Mouse (Mus musculus) hindbrain, embryonic 12.5 days (tissue): ENCODE measurements around the gene 4921504E06Rik. TPM values are rescaled to one million over a fixed set of nuclear protein-coding genes. Genes with fewer than 3 reads are reported as not detected.

Experiments
- ATAC-seq: fragments of 200-750 bp; cut with Nextera tagmentation; 2 replicates; pipeline ENCODE4 v1.8.0; 2017; ENCODE audit warnings: moderate TSS enrichment; ENCODE audit not compliant: low FRiP score
- H3K27ac ChIP-seq: fragments of 300-500 bp; sonication (generic); 2 replicates; pipeline ENCODE4 v1.5.1; 2016; ENCODE audit warnings: mild to moderate bottlenecking
- H3K27me3 ChIP-seq: fragments of 300-500 bp; sonication (generic); 2 replicates; pipeline ENCODE4 v1.6.1; 2016; ENCODE audit warnings: mild to moderate bottlenecking
- H3K36me3 ChIP-seq: fragments of 300-500 bp; sonication (generic); 2 replicates; pipeline ENCODE4 v1.6.1; 2016; ENCODE audit warnings: mild to moderate bottlenecking
- H3K4me1 ChIP-seq: fragments of 300-500 bp; sonication (generic); 2 replicates; pipeline ENCODE4 v1.6.1; 2016
- H3K4me2 ChIP-seq: fragments of 300-500 bp; sonication (generic); replicated peaks from 2 replicates; pipeline ENCODE4 v1.6.1; 2016; ENCODE audit warnings: mild to moderate bottlenecking
- H3K4me3 ChIP-seq: fragments of 300-500 bp; sonication (generic); 2 replicates; pipeline ENCODE4 v1.5.1; 2016; ENCODE audit warnings: mild to moderate bottlenecking
- H3K9ac ChIP-seq: fragments of 300-500 bp; sonication (generic); 2 replicates; pipeline ENCODE4 v1.6.1; 2016; ENCODE audit warnings: mild to moderate bottlenecking, moderate library complexity
- H3K9me3 ChIP-seq: fragments of 300-500 bp; sonication (generic); replicated peaks from 2 replicates; pipeline ENCODE4 v1.6.1; 2016; ENCODE audit warnings: mild to moderate bottlenecking
- WGBS: fragments of 180-500 bp; shearing (Covaris S2); methylation state at CpG from one replicate; pipeline ENCODE4 v1.1.7; 2016; 5-methylcytosine and 5-hydroxymethylcytosine counted together
- polyA plus RNA-seq: library from polyadenylated mRNA; unstranded; fragments of >200 nt; fragmentation: Nextera tagmentation; extraction: Ambion mirVana; gene quantifications from 2 replicates; pipeline ENCODE4 v1.2.1, GENCODE M21; 2016

Gene 4921504E06Rik
- polyA plus RNA-seq = 0.48 and 0.75 TPM in 2 replicates

DNA sequence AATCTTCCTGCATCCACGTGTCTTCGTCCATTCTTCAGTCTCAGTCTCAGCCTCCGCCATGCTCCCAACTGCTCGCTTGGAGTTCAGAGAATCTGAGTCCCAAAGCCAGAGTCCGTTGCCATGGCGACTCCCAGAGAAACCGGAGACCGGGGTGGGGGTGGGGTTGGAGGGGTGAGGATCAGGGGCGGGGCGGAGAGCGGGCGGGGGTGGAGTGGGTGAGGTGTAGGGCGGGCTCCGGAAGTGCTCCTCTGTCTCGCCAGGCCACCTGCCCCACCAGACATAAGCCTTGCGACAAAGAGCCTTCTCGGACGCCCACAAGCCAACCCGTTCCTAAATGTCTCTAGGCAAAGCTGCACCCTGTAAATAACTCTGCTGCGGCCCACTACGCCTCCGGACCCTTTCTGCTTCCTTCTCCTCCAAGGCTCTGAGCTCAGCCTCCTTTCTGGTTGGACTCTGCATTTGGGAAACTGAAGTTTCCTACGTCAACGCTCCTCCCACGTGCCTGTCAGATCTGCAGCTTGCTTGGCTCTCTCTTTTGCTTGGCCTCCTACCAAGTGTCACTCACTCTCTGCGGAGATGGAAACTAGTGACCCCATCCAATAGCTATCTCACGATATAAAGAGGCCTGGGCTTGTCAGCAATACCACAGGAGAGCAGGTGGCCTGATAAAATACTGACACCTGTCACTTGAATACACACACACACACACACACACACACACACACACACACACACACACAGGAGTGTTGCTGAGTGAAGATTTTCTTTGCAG lies at the start of gene 4921504E06Rik:
TSS of gene 4921504E06Rik (minus strand) at position 94 of the 772 bp plus-strand sequence.
- H3K36me3 ChIP-seq = no peaks in the 10 kb centered on the region
- no peaks in the 10 kb centered on the region for H3K9me3 ChIP-seq
- H3K27me3 ChIP-seq = peaks cover 8% of the 10 kb centered on the region
- under 1% methylated on average over 27 of the region's 27 CpGs for WGBS
- peaks cover 11% of the 10 kb centered on the region for H3K4me1 ChIP-seq
- peak within 1 kb of the TSS; percentile 76 for H3K27ac ChIP-seq
- H3K9ac ChIP-seq = peak within 1 kb of the TSS; percentile 35; the same call in 1 of the 2 replicates
- H3K4me3 ChIP-seq = peak within 1 kb of the TSS; percentile 36
- peak; percentile 92 for ATAC-seq
- peak within 1 kb of the TSS; percentile 65 for H3K4me2 ChIP-seq

DNA sequence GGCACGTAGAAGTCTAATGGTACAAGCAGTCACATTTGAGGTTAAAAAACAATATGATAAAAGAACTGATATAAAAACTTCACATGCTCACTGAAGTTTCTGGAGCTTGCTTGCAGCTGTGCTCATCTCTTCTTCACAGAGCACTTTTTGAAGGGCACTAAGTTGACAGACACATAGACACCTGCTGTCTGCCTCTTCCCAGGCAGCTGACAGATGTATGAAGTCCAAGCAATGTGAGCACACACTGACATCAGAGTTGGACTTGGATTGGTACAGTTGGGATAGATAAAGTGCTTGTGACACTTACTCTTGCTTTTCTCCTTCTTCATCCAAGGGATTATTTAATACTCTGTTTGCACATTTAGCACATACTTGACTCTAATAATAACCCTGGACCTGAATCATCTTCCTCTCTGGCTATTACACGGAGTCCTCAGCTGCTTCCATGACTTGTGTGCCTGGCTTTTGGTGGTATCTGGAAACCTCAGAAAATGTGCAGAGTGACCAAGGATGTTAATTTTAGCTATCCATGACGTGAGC lies 47.7 kb upstream of the 4921504E06Rik start:
- Histone ChIP-seq H3K4me2 (no peak overlapping the region), H3K27me3 (no peaks in the 10 kb centered on the region), H3K36me3 (no peaks in the 10 kb centered on the region), H3K27ac (no peak overlapping the region), H3K9ac (no peak overlapping the region), H3K9me3 (no peaks in the 10 kb centered on the region), H3K4me1 (no peaks in the 10 kb centered on the region), H3K4me3 (no peak overlapping the region)
- whole genome bisulfite sequencing = 86% methylated on average over 3 of the region's 3 CpGs
- ATAC-seq = no peak

DNA sequence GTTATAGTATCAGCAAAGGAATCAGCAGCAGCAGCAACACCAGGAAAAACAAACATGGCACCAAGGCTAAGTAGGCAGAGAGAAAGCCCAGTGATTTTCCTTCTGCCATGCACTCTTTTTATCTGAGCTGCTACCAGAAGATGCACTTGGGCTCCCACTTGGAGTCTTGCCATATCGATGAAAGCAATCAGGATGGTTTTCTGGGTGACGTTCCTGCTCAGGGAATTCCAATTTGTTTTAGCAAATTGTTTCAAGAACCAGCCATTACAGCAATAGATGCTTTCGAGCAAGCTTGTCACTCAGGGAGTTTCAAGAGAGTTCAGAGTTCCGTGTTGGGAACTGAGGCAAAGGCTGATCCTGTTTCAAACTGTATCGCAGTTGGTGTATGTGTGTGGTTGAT lies 47.1 kb upstream of the 4921504E06Rik start:
- 84% methylated on average over 5 of the region's 5 CpGs for WGBS
- ATAC-seq = no peak
- Histone ChIP-seq H3K4me2 (no peak overlapping the region), H3K9ac (no peak overlapping the region), H3K27me3 (no peaks in the 10 kb centered on the region), H3K4me1 (no peaks in the 10 kb centered on the region), H3K4me3 (no peak overlapping the region), H3K9me3 (no peaks in the 10 kb centered on the region), H3K36me3 (no peaks in the 10 kb centered on the region), H3K27ac (no peak overlapping the region)

DNA sequence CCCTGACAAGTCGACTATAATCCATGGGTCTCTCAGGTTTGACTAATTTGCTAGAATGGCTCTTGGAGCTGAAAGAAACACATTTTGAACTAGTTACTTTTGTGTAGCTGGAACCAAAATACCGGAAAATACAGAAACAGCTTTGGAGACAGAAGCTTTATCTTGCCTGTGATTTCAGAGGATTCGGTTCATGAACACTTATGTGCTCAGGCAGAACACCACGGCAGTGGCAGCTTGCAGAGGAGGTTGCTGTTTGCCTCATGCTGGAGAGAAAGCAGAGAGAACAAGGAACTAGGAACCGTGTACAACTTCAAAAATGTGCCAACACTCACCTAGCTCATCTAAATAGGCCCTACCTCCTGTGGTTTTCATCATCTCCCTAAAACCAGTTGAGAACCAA lies 46.1 kb upstream of the 4921504E06Rik start:
- H3K27me3 ChIP-seq = no peaks in the 10 kb centered on the region
- no peak overlapping the region for H3K27ac ChIP-seq
- no peak overlapping the region for H3K9ac ChIP-seq
- H3K36me3 ChIP-seq = no peaks in the 10 kb centered on the region
- H3K4me1 ChIP-seq = no peaks in the 10 kb centered on the region
- no peak overlapping the region for H3K4me3 ChIP-seq
- H3K9me3 ChIP-seq = no peaks in the 10 kb centered on the region
- 87% methylated on average over 5 of the region's 5 CpGs for WGBS
- ATAC-seq = no peak
- no peak overlapping the region for H3K4me2 ChIP-seq

DNA sequence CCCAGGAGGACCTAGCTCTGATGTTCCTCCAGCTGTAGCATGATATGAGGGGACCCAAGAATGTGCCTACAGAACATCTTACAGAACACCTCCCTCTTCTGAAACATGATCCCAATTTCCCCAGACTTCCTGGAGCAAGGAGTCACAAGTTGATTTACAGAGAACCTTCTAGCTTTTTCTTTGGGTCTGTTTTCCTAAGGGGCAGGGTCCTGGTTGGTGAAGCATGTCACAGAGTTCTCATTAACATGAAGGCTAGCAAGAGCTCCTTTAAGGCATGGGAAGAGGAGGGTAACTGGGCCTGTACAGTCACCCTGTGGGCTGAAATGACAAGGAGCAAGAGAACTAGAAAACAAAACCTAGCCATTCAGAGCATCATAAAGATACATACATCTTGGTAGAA lies 43.3 kb upstream of the 4921504E06Rik start:
- H3K36me3 ChIP-seq = no peaks in the 10 kb centered on the region
- no peak overlapping the region for H3K4me2 ChIP-seq
- no peaks in the 10 kb centered on the region for H3K4me1 ChIP-seq
- H3K4me3 ChIP-seq = no peak overlapping the region
- no peak overlapping the region for H3K27ac ChIP-seq
- no peak for ATAC-seq
- no peaks in the 10 kb centered on the region for H3K9me3 ChIP-seq
- no peaks in the 10 kb centered on the region for H3K27me3 ChIP-seq
- H3K9ac ChIP-seq = no peak overlapping the region

DNA sequence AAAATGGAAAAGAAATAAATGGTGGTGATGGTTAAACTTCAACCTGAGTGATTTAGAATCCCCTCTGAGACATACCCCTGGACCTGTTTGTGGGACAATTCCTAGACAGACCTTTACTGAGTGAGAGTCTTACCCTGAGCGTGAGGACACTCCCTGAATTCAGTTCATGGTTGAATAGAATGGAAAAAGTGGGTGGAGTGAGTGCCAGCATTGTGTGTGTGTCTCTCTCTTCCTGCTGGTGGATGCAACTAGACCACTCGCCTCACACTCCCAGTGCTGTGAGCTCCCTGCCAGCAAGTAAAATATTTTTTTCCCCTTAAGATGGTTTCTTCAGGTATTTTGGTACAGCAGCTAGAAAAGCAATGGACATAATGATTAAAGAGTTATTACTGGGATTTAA lies 42.7 kb upstream of the 4921504E06Rik start:
- Histone ChIP-seq H3K4me1 (no peaks in the 10 kb centered on the region), H3K4me3 (no peak overlapping the region), H3K9me3 (no peaks in the 10 kb centered on the region), H3K36me3 (no peaks in the 10 kb centered on the region), H3K27ac (no peak overlapping the region), H3K9ac (no peak overlapping the region), H3K4me2 (no peak overlapping the region), H3K27me3 (no peaks in the 10 kb centered on the region)
- 56% methylated on average over 2 of the region's 2 CpGs for WGBS
- no peak for ATAC-seq

DNA sequence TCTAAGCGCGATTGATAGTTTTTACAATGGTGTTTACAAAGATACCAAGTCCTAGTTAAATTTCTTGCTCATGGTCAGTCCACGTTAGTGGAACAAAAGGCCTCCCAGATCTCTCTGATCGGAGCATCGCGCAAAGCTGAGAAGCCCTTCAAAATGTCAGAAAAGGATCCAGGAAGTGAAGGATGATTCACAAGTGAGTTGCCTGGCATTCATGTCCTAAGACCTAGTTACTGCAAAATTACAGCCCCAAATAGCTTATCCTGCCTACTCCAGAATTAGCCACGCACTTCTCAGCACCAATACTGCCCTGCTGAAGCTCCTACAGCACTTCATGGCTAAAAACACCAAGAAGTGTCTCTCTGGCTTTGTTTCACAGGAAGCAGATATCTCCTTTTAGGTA lies 41.1 kb upstream of the 4921504E06Rik start:
- Histone ChIP-seq H3K9me3 (no peaks in the 10 kb centered on the region), H3K36me3 (no peaks in the 10 kb centered on the region), H3K4me2 (no peak overlapping the region), H3K27ac (no peak overlapping the region), H3K4me1 (no peaks in the 10 kb centered on the region), H3K4me3 (no peak overlapping the region), H3K27me3 (no peaks in the 10 kb centered on the region), H3K9ac (no peak overlapping the region)
- WGBS = 87% methylated on average over 7 of the region's 7 CpGs
- no peak for ATAC-seq

DNA sequence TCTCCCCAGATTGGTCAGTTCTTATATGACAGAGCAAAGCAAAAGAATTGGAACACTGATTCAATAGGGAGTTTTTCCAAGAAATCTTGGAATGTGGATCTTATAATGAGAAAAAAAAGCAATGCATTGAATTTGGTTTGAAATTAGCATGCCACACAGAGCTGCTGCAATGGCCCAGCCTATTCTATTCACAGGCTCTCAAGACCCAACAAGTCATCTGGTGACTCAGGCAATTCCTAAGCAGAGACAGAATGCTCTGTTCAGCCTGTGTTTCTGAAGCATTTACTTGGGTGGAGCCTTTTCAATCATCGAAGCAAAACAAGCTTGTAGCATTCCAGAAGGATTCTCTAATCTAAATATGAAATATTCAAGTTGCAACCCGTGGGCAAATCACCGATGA lies 26.1 kb upstream of the 4921504E06Rik start:
- no peak for ATAC-seq
- Histone ChIP-seq H3K4me1 (no peaks in the 10 kb centered on the region), H3K9me3 (no peaks in the 10 kb centered on the region), H3K36me3 (no peaks in the 10 kb centered on the region), H3K27me3 (no peaks in the 10 kb centered on the region), H3K4me2 (no peak overlapping the region), H3K4me3 (no peak overlapping the region), H3K9ac (no peak overlapping the region), H3K27ac (no peak overlapping the region)
- 75% methylated on average over 3 of the region's 3 CpGs for WGBS

DNA sequence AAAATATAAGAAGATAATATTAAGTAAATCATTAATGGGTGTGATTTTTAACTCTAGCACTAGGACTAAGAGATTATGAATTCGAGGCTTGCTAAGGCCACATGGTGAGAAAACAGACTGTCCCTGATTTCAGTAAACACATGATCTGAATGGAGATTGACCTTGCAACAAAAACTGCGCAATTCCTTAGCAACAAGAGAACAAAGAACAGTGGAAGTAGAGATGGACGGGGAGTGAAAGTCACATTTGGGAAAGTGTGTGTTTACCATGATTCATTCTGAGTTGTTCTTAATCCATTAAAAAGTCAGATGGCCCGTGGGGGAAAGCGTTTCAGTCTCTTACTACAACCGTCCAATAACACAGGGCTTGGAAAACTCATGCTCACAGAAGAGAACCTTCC lies 25.5 kb upstream of the 4921504E06Rik start:
- Histone ChIP-seq H3K9me3 (no peaks in the 10 kb centered on the region), H3K4me1 (no peaks in the 10 kb centered on the region), H3K27me3 (no peaks in the 10 kb centered on the region), H3K36me3 (no peaks in the 10 kb centered on the region), H3K4me2 (no peak overlapping the region), H3K9ac (no peak overlapping the region), H3K4me3 (no peak overlapping the region), H3K27ac (no peak overlapping the region)
- no peak; the same call in 1 of the 2 replicates for ATAC-seq
- WGBS = 52% methylated on average over 6 of the region's 6 CpGs

DNA sequence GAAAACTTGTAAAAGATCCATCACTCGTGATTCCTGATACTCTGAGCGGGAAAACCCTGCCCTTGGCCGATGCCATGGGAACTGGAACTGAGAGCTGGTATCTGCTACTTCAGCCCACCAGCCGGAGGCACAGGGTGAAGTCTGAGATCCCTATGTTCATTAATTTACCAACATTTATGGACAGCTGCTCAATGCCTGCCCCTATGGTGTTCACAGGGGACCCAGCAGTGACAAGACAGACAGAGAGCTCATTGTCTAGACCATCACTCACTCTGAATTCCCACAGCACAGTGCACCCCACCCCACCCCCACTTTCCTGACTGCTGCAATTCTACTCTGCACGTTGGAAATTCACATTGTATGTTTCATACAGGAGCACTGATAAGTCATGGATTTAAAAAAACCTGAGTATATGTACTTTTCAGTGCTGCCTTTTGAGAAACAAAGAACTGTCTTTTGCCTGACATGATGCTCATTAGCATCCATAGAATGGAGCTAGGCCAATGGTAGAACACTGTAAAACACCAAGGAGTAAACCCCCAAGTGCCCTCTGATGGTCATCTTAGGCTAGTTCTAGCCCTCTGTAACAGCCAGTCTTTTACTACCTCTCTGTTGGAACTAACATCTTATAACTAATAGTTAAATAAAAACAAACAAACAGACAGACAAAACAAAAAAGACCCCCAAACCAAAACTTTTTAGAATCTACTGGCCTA lies 8.6 kb upstream of the 4921504E06Rik start:
- no peak overlapping the region for H3K27ac ChIP-seq
- H3K4me3 ChIP-seq = no peak overlapping the region
- no peaks in the 10 kb centered on the region for H3K9me3 ChIP-seq
- no peaks in the 10 kb centered on the region for H3K36me3 ChIP-seq
- ATAC-seq = peak; percentile 93
- peaks cover 7% of the 10 kb centered on the region; the same call in 1 of the 2 replicates for H3K4me1 ChIP-seq
- H3K27me3 ChIP-seq = peaks cover 7% of the 10 kb centered on the region
- no peak overlapping the region for H3K9ac ChIP-seq
- no peak overlapping the region for H3K4me2 ChIP-seq
- 29% methylated on average over 5 of the region's 5 CpGs for WGBS

DNA sequence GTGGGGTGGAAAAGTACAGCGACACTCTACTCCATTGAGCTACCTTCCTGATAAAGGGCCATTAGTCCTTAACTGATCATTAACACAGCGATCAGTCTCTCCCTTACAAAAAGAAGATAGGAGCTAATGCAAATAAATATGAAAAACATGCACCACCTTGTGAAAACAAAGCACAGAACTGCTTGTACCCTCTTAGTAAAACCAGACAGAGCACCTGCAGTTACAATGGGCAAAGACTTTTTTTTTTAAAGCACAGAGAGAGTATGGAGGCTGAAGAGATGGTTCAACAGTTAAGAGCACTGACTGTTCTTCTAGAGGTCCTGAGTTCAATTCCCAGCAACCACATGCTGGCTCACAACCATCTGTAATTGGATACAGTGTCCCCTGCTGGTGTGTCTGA lies 6.9 kb upstream of the 4921504E06Rik start:
- WGBS = 67% methylated on average over 2 of the region's 2 CpGs
- Histone ChIP-seq H3K27ac (no peak overlapping the region), H3K9me3 (no peaks in the 10 kb centered on the region)

DNA sequence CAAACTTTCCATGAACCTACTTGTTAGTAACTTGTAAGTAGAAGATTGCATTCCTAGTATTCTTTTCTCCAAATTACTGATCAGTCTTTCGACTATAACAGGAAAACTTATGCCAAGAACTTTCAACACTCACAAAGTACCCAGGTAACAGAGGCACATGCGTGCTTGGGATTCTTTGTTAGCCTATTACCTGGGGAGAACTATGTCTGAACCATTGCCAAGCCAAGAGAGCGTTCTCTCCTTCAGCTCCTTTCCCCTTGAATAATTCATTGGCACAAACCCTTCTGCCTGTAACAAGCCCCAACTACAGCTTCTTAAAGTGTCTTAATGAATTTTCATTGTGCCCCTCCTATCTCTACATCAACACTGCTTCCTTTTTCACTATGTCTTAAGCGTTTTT lies 6.4 kb upstream of the 4921504E06Rik start:
- Histone ChIP-seq H3K4me1 (peaks cover 7% of the 10 kb centered on the region; the same call in 1 of the 2 replicates), H3K27me3 (peaks cover 3% of the 10 kb centered on the region; the same call in 1 of the 2 replicates), H3K9ac (no peak overlapping the region), H3K4me3 (no peak overlapping the region), H3K4me2 (no peak overlapping the region), H3K36me3 (no peaks in the 10 kb centered on the region), H3K9me3 (no peaks in the 10 kb centered on the region), H3K27ac (no peak overlapping the region)
- ATAC-seq = no peak
- 64% methylated on average over 4 of the region's 4 CpGs for WGBS

More for the DNA sequence above, 6.9 kb upstream of the 4921504E06Rik start:
- Histone ChIP-seq H3K9ac (no peak overlapping the region), H3K4me2 (no peak overlapping the region), H3K27me3 (peaks cover 3% of the 10 kb centered on the region; the same call in 1 of the 2 replicates), H3K36me3 (no peaks in the 10 kb centered on the region), H3K4me1 (peaks cover 7% of the 10 kb centered on the region; the same call in 1 of the 2 replicates), H3K4me3 (no peak overlapping the region)
- no peak for ATAC-seq
